Mouse (Mus musculus) G1E (cell line): ENCODE measurements at regions not wholly inside any gene's neighbourhood (a gene's known extent, or its start where the extent isn't known, plus 50 kb on each side); places are given as distances from the start of the nearest gene placed in this dataset.

Experiments used
- ATAC-seq: 2 replicates; pipeline ENCODE4 v1.8.0; 2016; ENCODE audit warnings: mild to moderate bottlenecking; ENCODE audit not compliant: insufficient number of reproducible peaks, poor library complexity, low FRiP score, severe bottlenecking; ENCODE audit errors: extremely low read depth
- DNase-seq: peaks from one replicate; pipeline ENCODE4 v3.0.0; 2012; ENCODE audit warnings: low spot score
- H3K27me3 ChIP-seq: 2 replicates; pipeline ENCODE4 v1.6.1; 2012; ENCODE audit warnings: mild to moderate bottlenecking, low read length, inconsistent platforms; ENCODE audit not compliant: insufficient read depth
- H3K36me3 ChIP-seq: replicated peaks from 2 replicates; pipeline ENCODE3; 2012; ENCODE audit warnings: mild to moderate bottlenecking, inconsistent platforms
- H3K4me1 ChIP-seq: 2 replicates; pipeline ENCODE4 v1.6.1; 2012; ENCODE audit warnings: low read depth, low read length, inconsistent platforms, mixed read lengths; ENCODE audit not compliant: insufficient read depth
- H3K4me3 ChIP-seq: 2 replicates; pipeline ENCODE4 v1.5.1; 2012; ENCODE audit warnings: low read depth, mild to moderate bottlenecking, inconsistent platforms, low read length, moderate library complexity, mixed read lengths
- H3K9me3 ChIP-seq: replicated peaks from 2 replicates; pipeline ENCODE4 v1.6.1; 2012; ENCODE audit warnings: inconsistent platforms
- CTCF ChIP-seq: IDR thresholded peaks from 2 replicates; pipeline ENCODE4 v1.5.1; 2012; ENCODE audit warnings: low read depth, low read length, inconsistent platforms, mixed read lengths
- GATA1 ChIP-seq: IDR thresholded peaks from 2 replicates; pipeline ENCODE4 v1.6.1; 2012; ENCODE audit warnings: borderline replicate concordance, low read length, inconsistent platforms, mixed read lengths
- GATA2 ChIP-seq: IDR thresholded peaks from 2 replicates; pipeline ENCODE4 v1.6.1; 2012; ENCODE audit warnings: low read depth, low read length, inconsistent platforms, borderline replicate concordance
- POLR2AphosphoS5 ChIP-seq: IDR thresholded peaks from 2 replicates; pipeline ENCODE4 v1.6.1; 2012; ENCODE audit warnings: low read depth, low read length, inconsistent platforms; ENCODE audit not compliant: insufficient replicate concordance
- TAL1 ChIP-seq: conservative IDR thresholded peaks from 2 replicates; pipeline ENCODE4 v1.6.1; 2012; ENCODE audit warnings: low read depth, low read length, inconsistent platforms, mixed read lengths

DNA sequence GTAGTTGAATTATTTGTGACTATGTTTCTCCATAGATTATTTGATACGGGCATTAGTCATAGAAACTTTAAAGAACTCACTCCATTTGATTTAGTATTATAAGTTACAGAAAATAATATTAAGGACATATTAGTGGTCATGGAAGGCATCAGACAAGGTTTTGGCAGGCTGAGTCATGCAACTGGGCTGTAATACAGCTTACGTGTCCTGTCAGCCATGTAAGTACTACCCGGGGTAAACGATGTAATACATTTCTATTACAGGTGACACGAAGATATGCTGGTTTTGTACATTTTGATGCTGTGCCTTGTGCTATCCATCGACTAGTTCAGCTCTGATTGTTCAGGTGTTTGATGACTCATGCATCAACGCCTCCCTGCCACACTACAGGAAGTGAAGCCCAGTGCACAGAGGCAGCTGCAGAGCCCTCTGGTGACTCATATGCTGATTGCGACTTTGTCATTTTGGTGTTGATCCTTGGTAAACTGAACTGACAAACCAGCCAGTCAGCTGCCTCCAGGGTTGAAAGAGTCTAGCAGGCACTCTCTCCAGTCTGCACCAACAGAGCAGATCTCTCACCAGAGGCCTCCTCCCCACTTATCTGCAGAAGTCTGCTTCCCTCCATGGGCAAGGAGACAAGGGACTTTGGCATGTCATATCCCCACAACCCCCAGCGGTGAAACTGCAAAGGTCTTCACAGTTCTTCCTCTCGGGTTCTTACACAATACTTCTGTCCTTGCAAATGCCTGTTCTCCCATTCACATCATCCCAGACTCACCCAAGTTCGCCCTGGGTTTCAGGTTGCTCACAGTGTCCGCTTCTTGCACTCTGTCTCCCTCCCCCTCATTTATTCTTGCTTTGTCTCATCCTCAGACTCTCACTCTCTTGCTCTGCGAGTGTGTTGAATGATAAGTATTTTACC is 165.9 kb upstream of the Npy start:
- no peak for ATAC-seq

GRCm38 (mm10) chr6:49657988-49658387 is 164.5 kb upstream of the Npy start:
- H3K36me3 ChIP-seq = no peaks in the 10 kb centered on the region
- H3K4me3 ChIP-seq = no peak overlapping the region
- 0 out of 2 replicates have a peak, but pooled peaks cover 2% of the 10 kb centered on the region for H3K27me3 ChIP-seq
- no peaks in the 10 kb centered on the region for H3K9me3 ChIP-seq
- no peak for ATAC-seq
- DNase-seq = no peak
- H3K4me1 ChIP-seq = no peaks in the 10 kb centered on the region
- TF ChIP-seq TAL1 (no peak), POLR2AphosphoS5 (no peak), GATA1 (no peak), GATA2 (no peak), CTCF (no peak)

More for the DNA sequence above, 165.9 kb upstream of the Npy start:
- Histone ChIP-seq H3K36me3 (no peaks in the 10 kb centered on the region), H3K9me3 (no peaks in the 10 kb centered on the region), H3K4me1 (no peaks in the 10 kb centered on the region), H3K27me3 (0 out of 2 replicates have a peak, but pooled peaks cover 2% of the 10 kb centered on the region), H3K4me3 (no peak overlapping the region)
- no peak for TF ChIP-seq TAL1
- no peak for TF ChIP-seq GATA1
- DNase-seq = no peak

DNA sequence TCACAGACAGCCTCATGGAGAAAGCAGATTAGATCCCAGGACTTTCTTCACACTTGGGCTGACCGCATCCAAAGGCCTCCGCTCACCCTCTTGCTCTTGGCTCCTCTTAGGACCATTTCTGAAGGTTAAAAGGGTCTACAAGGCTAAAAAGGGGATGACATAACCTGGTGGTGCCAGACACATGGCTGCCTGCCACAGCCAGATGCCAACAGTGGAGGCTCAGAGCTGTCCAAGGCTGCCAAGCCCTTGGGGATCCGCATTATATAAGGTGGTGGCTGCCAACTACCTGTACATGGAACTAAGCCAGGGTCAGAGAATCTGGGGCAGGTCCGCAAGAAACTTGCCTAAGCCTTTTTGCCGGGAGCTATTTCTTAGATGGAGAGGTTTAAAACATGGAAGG is 151.5 kb upstream of the Npy start:
- Histone ChIP-seq H3K36me3 (no peaks in the 10 kb centered on the region), H3K4me3 (no peak overlapping the region), H3K27me3 (peaks cover 4% of the 10 kb centered on the region; the same call in 1 of the 2 replicates), H3K9me3 (no peaks in the 10 kb centered on the region), H3K4me1 (no peaks in the 10 kb centered on the region)
- DNase-seq = no peak
- no peak for ATAC-seq
- TF ChIP-seq POLR2AphosphoS5 (no peak), CTCF (no peak), TAL1 (no peak), GATA1 (no peak), GATA2 (no peak)

- TF ChIP-seq CTCF (no peak), TAL1 (no peak), GATA1 (no peak), GATA2 (no peak), POLR2AphosphoS5 (no peak)
- H3K9me3 ChIP-seq = no peaks in the 10 kb centered on the region
- DNase-seq = no peak
- H3K36me3 ChIP-seq = no peaks in the 10 kb centered on the region
- no peaks in the 10 kb centered on the region for H3K4me1 ChIP-seq
- ATAC-seq = no peak
- H3K4me3 ChIP-seq = no peak overlapping the region
- peaks cover 4% of the 10 kb centered on the region; the same call in 1 of the 2 replicates for H3K27me3 ChIP-seq
Observed at GRCm38 (mm10) chr6:49671912-49672311, 150.6 kb upstream of the Npy start.

DNA sequence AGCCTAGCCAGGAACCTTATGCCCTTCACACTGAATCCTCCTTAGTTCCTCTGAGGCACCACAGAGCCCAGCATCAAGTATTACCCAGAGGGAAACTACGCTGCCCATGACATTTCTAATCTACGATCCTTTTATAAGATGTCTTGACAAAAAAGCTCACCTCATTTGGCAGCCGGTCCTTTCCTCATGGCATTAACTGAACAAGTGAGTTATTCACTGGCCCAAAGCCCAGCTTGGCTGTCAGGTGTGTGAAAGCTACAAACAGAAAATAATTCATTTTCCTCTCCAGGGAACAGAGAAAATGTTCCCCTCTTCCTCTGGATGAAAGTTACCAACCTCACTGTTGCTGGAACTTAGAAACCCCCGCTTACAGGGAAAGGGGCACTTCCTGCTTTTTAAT is 135.7 kb upstream of the Npy start:
- ATAC-seq (no peak), DNase-seq (no peak)
- no peaks in the 10 kb centered on the region for H3K9me3 ChIP-seq
- no peaks in the 10 kb centered on the region; the same call in 1 of the 2 replicates for H3K27me3 ChIP-seq
- no peaks in the 10 kb centered on the region for H3K36me3 ChIP-seq
- no peak for TF ChIP-seq GATA2
- H3K4me3 ChIP-seq = no peak overlapping the region
- H3K4me1 ChIP-seq = no peaks in the 10 kb centered on the region

DNA sequence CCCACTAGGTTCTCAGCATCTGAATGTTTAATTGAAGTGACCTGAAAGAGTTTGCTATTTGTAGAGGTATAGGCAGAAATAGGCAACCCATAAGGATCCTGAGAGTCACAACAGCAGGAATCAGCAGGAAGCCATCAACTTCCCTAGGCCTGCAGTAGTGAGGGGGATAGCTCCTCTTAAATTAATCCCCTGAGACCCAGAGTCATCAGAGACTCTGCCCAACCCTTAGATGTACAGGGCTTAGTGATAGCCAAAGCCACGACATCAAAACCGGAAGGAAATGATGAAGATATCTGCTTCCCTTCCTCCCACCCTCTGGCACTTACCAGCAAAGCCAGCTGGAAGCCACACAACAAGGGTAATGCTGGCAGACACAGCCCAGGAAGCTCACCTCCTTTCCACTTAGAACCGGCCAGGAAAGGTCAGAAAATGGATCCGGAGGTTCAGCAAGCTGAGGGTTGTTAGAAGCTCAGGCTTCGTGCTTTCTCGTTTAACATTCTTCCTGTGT is 130.4 kb upstream of the Npy start:
- no peak for DNase-seq
- no peaks in the 10 kb centered on the region for H3K27me3 ChIP-seq
- H3K36me3 ChIP-seq = no peaks in the 10 kb centered on the region
- H3K4me1 ChIP-seq = no peaks in the 10 kb centered on the region
- no peak for ATAC-seq
- no peaks in the 10 kb centered on the region for H3K9me3 ChIP-seq
- H3K4me3 ChIP-seq = no peak overlapping the region
- TF ChIP-seq GATA2 (no peak), POLR2AphosphoS5 (no peak), GATA1 (no peak), CTCF (no peak), TAL1 (no peak)
